Mouse (Mus musculus): Measurements from ENCODE around the gene Elk3. TPM values are rescaled to one million over a fixed set of nuclear protein-coding genes. Genes with fewer than 3 reads are reported as not detected.

Elk3 gene
- polyA plus RNA-seq, 1 experiment from 2014 or later: 17.6 TPM

DNA sequence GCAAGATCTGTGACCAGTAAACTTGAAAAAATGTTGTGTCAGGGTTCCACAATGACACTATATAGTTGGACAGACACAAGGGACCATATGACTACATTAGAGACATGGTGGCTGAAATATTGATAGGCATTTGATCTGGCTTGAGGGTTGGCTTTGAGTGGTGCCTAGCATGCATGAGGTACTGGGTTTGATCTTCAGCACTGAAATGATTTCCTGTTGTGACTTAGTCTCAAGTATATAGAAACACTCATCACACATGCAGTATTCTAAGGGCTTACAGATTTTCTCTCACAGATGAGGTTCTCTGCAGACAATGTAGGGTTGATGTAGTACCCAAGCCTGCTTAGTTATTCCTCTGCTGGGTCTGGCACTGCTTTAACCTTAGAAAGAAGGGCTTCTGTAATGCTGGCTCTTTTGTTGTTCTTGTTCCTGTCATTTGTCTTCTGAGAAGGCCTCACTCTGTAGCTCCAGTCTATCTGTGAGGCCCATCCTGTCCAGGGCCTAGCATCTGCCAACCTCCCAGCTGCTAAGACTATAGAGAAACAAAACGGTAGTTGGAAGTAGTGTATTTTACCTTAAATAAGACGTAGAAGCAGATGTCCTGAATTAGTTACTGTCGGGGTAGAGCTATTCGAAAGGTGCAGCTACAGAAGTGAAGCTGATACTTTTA is 105.5 kb downstream of the Elk3 start:
- peaks cover 3% of the 10 kb centered on the region; the same call in 1 of the 2 replicates for H3K36me3 ChIP-seq (ENCODE audit: control insufficient read depth, insufficient read depth, low read length)
- DNase-seq (ENCODE audit: low spot score) (no peak), ATAC-seq (replicated peaks; ENCODE audit: low FRiP score) (no peak)
- H3K4me2 ChIP-seq: no peak overlapping the region
- no peak overlapping the region for H3K27ac ChIP-seq (ENCODE audit: low read depth, low read length)
- no peak overlapping the region for H3K9ac ChIP-seq (ENCODE audit: low read depth, low read length)
- H3K9me3 ChIP-seq (ENCODE audit: control insufficient read depth, low read length): no peaks in the 10 kb centered on the region
- 81% methylated on average over 4 of the region's 4 CpGs for WGBS
- no peak overlapping the region for H3K4me3 ChIP-seq (ENCODE audit: low read depth, low read length)
- H3K27me3 ChIP-seq (replicated peaks; ENCODE audit: control insufficient read depth, insufficient read depth, low read length): no peaks in the 10 kb centered on the region
- H3K4me1 ChIP-seq (replicated peaks; ENCODE audit: control insufficient read depth, insufficient read depth, low read length): peaks cover 7% of the 10 kb centered on the region

GRCm38 (mm10) chr10:93201846-93202458 is 109.0 kb downstream of the Elk3 start:
- Histone ChIP-seq H3K4me3 (ENCODE audit: low read depth, low read length) (no peak overlapping the region), H3K9ac (ENCODE audit: low read depth, low read length) (no peak overlapping the region), H3K4me2 (no peak overlapping the region), H3K36me3 (ENCODE audit: control insufficient read depth, insufficient read depth, low read length) (peaks cover 5% of the 10 kb centered on the region; the same call in 1 of the 2 replicates), H3K9me3 (ENCODE audit: control insufficient read depth, low read length) (no peaks in the 10 kb centered on the region), H3K27ac (ENCODE audit: low read depth, low read length) (no peak overlapping the region), H3K4me1 (replicated peaks; ENCODE audit: control insufficient read depth, insufficient read depth, low read length) (peaks cover 9% of the 10 kb centered on the region), H3K27me3 (replicated peaks; ENCODE audit: control insufficient read depth, insufficient read depth, low read length) (no peaks in the 10 kb centered on the region)
- 80% methylated on average over 6 of the region's 6 CpGs for WGBS
- ATAC-seq (replicated peaks; ENCODE audit: low FRiP score): no peak
- DNase-seq (ENCODE audit: low spot score): no peak

DNA sequence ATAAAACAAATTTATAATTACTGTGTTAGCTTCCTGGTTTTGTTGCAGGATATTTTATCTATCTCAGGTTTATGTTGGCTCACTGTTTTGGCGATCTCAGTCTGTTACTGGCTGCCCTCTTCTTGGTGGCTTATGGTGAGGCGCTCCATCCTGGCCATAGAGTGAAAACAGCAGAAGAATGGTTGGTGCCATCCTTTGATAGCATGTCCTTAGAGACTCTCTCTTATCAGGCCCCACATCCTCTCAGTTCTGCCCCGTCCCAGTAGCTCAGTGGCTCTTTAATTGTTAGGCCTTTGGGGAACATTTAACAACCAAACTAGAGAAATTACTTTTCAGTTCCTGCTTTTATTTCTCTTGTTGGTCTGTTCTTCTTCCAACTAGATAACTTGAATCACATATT is 112.0 kb downstream of the Elk3 start:
- ATAC-seq (replicated peaks; ENCODE audit: low FRiP score): 0 out of 2 replicates have a peak, but pooled peaks have one; percentile 53
- Histone ChIP-seq H3K27me3 (replicated peaks; ENCODE audit: control insufficient read depth, insufficient read depth, low read length) (no peaks in the 10 kb centered on the region), H3K27ac (ENCODE audit: low read depth, low read length) (no peak overlapping the region), H3K9ac (ENCODE audit: low read depth, low read length) (no peak overlapping the region), H3K9me3 (ENCODE audit: control insufficient read depth, low read length) (no peaks in the 10 kb centered on the region), H3K4me1 (replicated peaks; ENCODE audit: control insufficient read depth, insufficient read depth, low read length) (peaks cover 10% of the 10 kb centered on the region), H3K4me3 (ENCODE audit: low read depth, low read length) (no peak overlapping the region), H3K36me3 (ENCODE audit: control insufficient read depth, insufficient read depth, low read length) (peaks cover 5% of the 10 kb centered on the region; the same call in 1 of the 2 replicates), H3K4me2 (no peak overlapping the region)
- DNase-seq (ENCODE audit: low spot score): no peak
- WGBS: 63% methylated on average over 3 of the region's 3 CpGs

Other genes with a start within 250 kb of the Elk3 start
- 0.11 and 0.12 TPM in 2 replicates for gene Cfap54, start 229.5 kb downstream of the Elk3 start, polyA plus RNA-seq (2014; fragmentation: Nextera tagmentation; extraction: Ambion mirVana)
- 23.1 and 23.7 TPM in 2 replicates for gene Cdk17, start 150.3 kb downstream of the Elk3 start, polyA plus RNA-seq (2014; fragmentation: Nextera tagmentation; extraction: Ambion mirVana)
- gene Lta4h, start 142.3 kb upstream of the Elk3 start, polyA plus RNA-seq (2014; fragmentation: Nextera tagmentation; extraction: Ambion mirVana): 163 and 185 TPM in 2 replicates
- 1.1 and 1.3 TPM in 2 replicates for gene Hal, start 177.6 kb upstream of the Elk3 start, polyA plus RNA-seq (2014; fragmentation: Nextera tagmentation; extraction: Ambion mirVana)
- 6.2 and 7.4 TPM in 2 replicates for gene Amdhd1, start 228.9 kb upstream of the Elk3 start, polyA plus RNA-seq (2014; fragmentation: Nextera tagmentation; extraction: Ambion mirVana)
- 0.32 and 0.38 TPM in 2 replicates for gene Ccdc38, start 229.5 kb upstream of the Elk3 start, polyA plus RNA-seq (2014; fragmentation: Nextera tagmentation; extraction: Ambion mirVana)

Measured in liver, embryonic 11.5 days (tissue).